Mouse (Mus musculus): ENCODE results near the gene Gdpgp1.

GRCm38 (mm10) chr7:80195576-80196263 is 36.9 kb upstream of the Gdpgp1 start:
- TF ChIP-seq CTCF (IDR thresholded peaks at IDR 0.05; ENCODE audit: low read depth) (no peak), EP300 (IDR thresholded peaks at IDR 0.05; ENCODE audit: low read depth) (no peak)

Measured in heart, postnatal 0 days (tissue).